Mouse (Mus musculus) G1E (cell line): ENCODE results near the gene Unc13c. TPM values are rescaled to one million over a fixed set of nuclear protein-coding genes. Genes with fewer than 3 reads are reported as not detected.

ENCODE experiments used
- ATAC-seq: 2 replicates; pipeline ENCODE4 v1.8.0; 2016; ENCODE audit warnings: mild to moderate bottlenecking; ENCODE audit not compliant: insufficient number of reproducible peaks, poor library complexity, low FRiP score, severe bottlenecking; ENCODE audit errors: extremely low read depth
- DNase-seq: peaks from one replicate; pipeline ENCODE4 v3.0.0; 2012; ENCODE audit warnings: low spot score
- H3K27me3 ChIP-seq: 2 replicates; pipeline ENCODE4 v1.6.1; 2012; ENCODE audit warnings: mild to moderate bottlenecking, low read length, inconsistent platforms; ENCODE audit not compliant: insufficient read depth
- H3K36me3 ChIP-seq: replicated peaks from 2 replicates; pipeline ENCODE3; 2012; ENCODE audit warnings: mild to moderate bottlenecking, inconsistent platforms
- H3K4me1 ChIP-seq: 2 replicates; pipeline ENCODE4 v1.6.1; 2012; ENCODE audit warnings: low read depth, low read length, inconsistent platforms, mixed read lengths; ENCODE audit not compliant: insufficient read depth
- H3K4me3 ChIP-seq: 2 replicates; pipeline ENCODE4 v1.5.1; 2012; ENCODE audit warnings: low read depth, mild to moderate bottlenecking, inconsistent platforms, low read length, moderate library complexity, mixed read lengths
- H3K9me3 ChIP-seq: replicated peaks from 2 replicates; pipeline ENCODE4 v1.6.1; 2012; ENCODE audit warnings: inconsistent platforms
- CTCF ChIP-seq: IDR thresholded peaks from 2 replicates; pipeline ENCODE4 v1.5.1; 2012; ENCODE audit warnings: low read depth, low read length, inconsistent platforms, mixed read lengths
- GATA1 ChIP-seq: IDR thresholded peaks from 2 replicates; pipeline ENCODE4 v1.6.1; 2012; ENCODE audit warnings: borderline replicate concordance, low read length, inconsistent platforms, mixed read lengths
- GATA2 ChIP-seq: IDR thresholded peaks from 2 replicates; pipeline ENCODE4 v1.6.1; 2012; ENCODE audit warnings: low read depth, low read length, inconsistent platforms, borderline replicate concordance
- POLR2AphosphoS5 ChIP-seq: IDR thresholded peaks from 2 replicates; pipeline ENCODE4 v1.6.1; 2012; ENCODE audit warnings: low read depth, low read length, inconsistent platforms; ENCODE audit not compliant: insufficient replicate concordance
- TAL1 ChIP-seq: conservative IDR thresholded peaks from 2 replicates; pipeline ENCODE4 v1.6.1; 2012; ENCODE audit warnings: low read depth, low read length, inconsistent platforms, mixed read lengths
- polyA plus RNA-seq: library from polyadenylated mRNA; stranded (reverse); fragments of >175 nt; gene quantifications from 2 replicates; pipeline ENCODE4 v1.2.3, GENCODE M21; 2012
- total RNA-seq, 2 experiments: library from RNA; stranded (forward) in 1 of 2; stranded (reverse) in 1 of 2; fragments of 200-1000 nt in 1 of 2; fragments of >200 nt in 1 of 2; fragmentation: Nextera tagmentation in 1 of 2; gene quantifications; 2 replicates each; pipeline ENCODE4 v1.2.3; 2014 to 2017

Unc13c gene
- total and polyA plus RNA-seq, 3 experiments, result 0.05 TPM; not detected in 2

DNA sequence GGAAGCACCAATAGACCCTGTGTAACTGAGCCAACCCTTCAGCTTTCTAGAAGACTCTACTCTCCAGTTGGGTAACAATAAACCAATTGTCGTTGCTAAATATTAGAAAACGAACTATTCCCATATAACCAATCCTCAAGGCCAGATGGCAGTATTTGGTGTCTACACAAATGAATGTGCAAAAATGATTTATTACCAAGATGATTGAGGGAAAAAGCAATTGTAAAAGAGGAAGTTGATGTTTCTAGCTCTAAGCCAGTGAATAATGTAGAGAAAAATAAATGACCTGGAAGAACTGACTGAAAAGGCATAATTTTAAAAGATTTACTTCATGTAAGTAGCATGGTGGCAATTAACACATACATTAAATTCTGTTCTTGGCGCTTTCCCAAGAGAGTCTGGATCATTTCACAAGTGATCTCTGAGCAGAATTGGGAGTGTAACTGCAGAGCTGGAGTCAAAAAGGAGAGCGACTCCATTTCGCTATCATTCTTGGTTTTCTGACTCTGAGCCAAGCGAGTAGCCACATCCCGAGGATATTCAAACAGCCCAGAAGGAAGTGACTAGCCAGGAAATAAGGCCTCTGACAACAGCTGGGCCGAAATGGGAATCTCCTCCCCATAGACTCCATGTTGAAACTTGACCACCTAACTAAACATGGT, 3.7 kb upstream of the Unc13c start:
- TF ChIP-seq CTCF, result no peak
- no peak for TF ChIP-seq GATA1
- TF ChIP-seq TAL1, result no peak
- TF ChIP-seq GATA2, result no peak
- no peak for TF ChIP-seq POLR2AphosphoS5
- DNase-seq (no peak), ATAC-seq (no peak)
- peaks cover 15% of the 10 kb centered on the region for H3K9me3 ChIP-seq
- no peaks in the 10 kb centered on the region for H3K4me1 ChIP-seq
- H3K36me3 ChIP-seq, result no peaks in the 10 kb centered on the region
- no peaks in the 10 kb centered on the region for H3K27me3 ChIP-seq
- no peak overlapping the region for H3K4me3 ChIP-seq

DNA sequence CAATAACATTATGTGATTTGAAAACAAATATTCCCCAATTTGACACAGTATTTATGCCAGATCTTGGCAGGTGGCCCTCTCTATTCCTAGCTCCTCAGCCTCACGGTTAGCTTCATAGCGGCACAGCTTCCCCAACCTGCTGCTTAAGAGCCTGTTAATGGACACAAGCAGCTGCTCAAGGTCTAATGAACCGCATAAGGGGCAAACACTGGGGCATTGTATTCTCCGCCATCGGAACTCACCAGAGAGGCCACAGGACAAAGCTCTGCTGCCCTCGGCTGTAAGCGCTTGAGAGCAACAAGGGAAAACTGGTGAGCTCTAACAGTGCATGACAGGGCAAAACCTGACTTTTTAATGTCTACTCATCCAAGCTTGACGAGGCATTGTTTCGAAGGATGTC, 2.0 kb upstream of the Unc13c start:
- Histone ChIP-seq H3K9me3 (peaks cover 19% of the 10 kb centered on the region), H3K4me3 (no peak overlapping the region), H3K27me3 (no peaks in the 10 kb centered on the region), H3K4me1 (no peaks in the 10 kb centered on the region), H3K36me3 (no peaks in the 10 kb centered on the region)
- TF ChIP-seq GATA1, result no peak
- no peak for TF ChIP-seq POLR2AphosphoS5
- no peak for TF ChIP-seq CTCF
- TF ChIP-seq TAL1, result no peak
- no peak for TF ChIP-seq GATA2
- ATAC-seq (no peak), DNase-seq (no peak)

DNA sequence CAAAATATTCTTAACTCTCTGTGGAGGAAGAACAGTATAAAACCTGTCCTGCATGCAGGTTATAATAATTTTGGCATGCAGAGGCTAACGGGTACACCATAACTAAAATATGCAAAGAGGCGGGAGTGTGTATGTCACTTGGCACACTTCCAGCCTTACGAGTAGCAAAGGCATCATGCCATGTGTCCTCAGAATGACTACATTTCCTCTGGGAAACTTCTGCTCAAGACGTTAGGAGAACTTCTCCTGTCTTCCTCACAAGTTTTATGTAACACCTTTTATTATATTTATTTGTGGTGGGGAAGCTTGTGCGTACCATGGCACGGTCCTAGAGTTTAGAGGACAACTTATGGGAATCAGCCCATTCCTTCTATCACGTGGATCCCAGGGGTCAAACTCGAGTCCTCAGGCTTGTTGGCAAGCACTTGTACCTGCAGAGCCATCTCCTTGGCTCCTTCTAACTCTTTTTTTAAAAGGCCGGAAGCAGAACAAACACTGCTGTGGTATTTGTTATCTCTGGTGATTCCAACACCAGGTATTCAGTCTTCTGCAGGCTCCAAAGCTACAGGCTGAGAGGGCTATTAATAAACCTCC, 3.3 kb downstream of the Unc13c start:
- TF ChIP-seq POLR2AphosphoS5 (no peak), GATA1 (no peak)
- no peaks in the 10 kb centered on the region for H3K4me1 ChIP-seq
- H3K9me3 ChIP-seq, result peaks cover 21% of the 10 kb centered on the region
- H3K27me3 ChIP-seq, result no peaks in the 10 kb centered on the region
- ATAC-seq (no peak), DNase-seq (no peak)
- no peak overlapping the region for H3K4me3 ChIP-seq
- H3K36me3 ChIP-seq, result no peaks in the 10 kb centered on the region

DNA sequence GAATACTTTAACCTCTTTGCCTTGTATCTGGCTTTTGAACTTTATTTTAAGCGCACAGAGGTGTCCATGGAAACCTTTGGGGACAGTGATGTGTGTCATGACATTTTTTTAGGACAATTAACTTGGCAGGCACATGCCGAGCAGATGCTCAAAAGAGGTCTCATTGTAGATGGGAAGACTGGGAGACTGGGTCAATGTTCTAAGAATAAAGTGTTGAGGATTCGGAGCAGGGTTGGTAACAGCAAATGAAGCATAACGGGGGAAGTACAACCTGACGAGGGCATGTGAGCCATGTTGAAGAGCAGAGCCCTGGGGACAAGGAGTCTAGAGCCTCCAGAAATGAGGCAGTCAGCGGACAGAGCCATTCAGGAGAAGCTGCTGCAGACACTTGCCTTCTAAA, 6.3 kb downstream of the Unc13c start:
- ATAC-seq, result no peak
- TF ChIP-seq TAL1, result no peak
- no peak for TF ChIP-seq POLR2AphosphoS5
- no peak for TF ChIP-seq GATA1
- TF ChIP-seq GATA2, result no peak
- no peak for TF ChIP-seq CTCF

DNA sequence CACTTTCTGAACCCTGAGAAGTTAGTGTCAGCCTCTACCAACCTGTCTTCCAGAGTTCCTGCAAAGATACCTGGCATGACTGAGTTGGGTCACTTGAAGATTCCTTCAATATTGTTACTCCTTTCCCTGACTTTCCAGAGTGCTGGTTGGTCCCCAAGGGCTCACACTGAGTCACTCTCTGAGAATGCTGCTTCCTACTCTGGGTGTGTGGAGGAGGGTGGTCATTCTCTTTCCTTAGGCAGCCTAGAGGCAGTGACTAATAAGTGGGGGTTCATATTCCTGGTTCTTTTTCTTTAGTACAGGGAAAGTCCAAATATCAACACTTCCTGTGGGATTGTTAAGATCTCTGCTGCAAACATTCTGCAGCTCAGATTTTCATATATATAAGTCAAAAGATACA, 16.4 kb downstream of the Unc13c start:
- H3K4me1 ChIP-seq, result no peaks in the 10 kb centered on the region
- H3K4me3 ChIP-seq, result no peak overlapping the region
- H3K36me3 ChIP-seq, result no peaks in the 10 kb centered on the region
- no peaks in the 10 kb centered on the region for H3K9me3 ChIP-seq
- H3K27me3 ChIP-seq, result no peaks in the 10 kb centered on the region
- DNase-seq (no peak), ATAC-seq (no peak)
- TF ChIP-seq GATA1 (no peak), TAL1 (no peak), GATA2 (no peak), POLR2AphosphoS5 (no peak), CTCF (no peak)

More for the DNA sequence above, 6.3 kb downstream of the Unc13c start:
- peaks cover 14% of the 10 kb centered on the region for H3K9me3 ChIP-seq
- no peak overlapping the region for H3K4me3 ChIP-seq
- no peak for DNase-seq
- H3K4me1 ChIP-seq, result no peaks in the 10 kb centered on the region
- H3K27me3 ChIP-seq, result no peaks in the 10 kb centered on the region
- H3K36me3 ChIP-seq, result no peaks in the 10 kb centered on the region

DNA sequence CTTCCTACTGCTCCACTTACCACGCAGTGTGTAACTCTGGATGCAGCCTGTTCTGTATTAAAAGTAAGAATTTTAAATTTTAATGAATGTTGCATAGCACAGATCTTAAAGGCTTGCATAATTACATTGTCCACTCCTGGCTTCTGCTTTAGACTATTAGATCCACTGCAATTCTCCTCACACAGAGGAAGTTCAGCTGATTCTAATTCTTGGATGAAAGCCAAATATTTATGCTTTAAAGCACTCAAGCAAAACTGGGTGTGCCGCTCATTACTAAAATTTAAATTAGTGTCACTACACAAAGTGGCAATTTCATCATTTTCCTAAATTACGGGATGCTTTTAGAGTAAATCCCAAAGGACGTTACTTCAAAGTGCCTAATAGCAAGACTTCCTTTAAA, 17.2 kb downstream of the Unc13c start:
- Histone ChIP-seq H3K27me3 (no peaks in the 10 kb centered on the region), H3K4me3 (no peak overlapping the region), H3K4me1 (no peaks in the 10 kb centered on the region), H3K36me3 (no peaks in the 10 kb centered on the region), H3K9me3 (no peaks in the 10 kb centered on the region)
- no peak for DNase-seq
- TF ChIP-seq GATA1, result no peak
- no peak for TF ChIP-seq GATA2
- TF ChIP-seq POLR2AphosphoS5, result no peak
- TF ChIP-seq TAL1, result no peak
- no peak for TF ChIP-seq CTCF
- no peak for ATAC-seq
